Comparison of ENCODE assay signal across 1 mouse cellular context in the genomic region with DNA sequence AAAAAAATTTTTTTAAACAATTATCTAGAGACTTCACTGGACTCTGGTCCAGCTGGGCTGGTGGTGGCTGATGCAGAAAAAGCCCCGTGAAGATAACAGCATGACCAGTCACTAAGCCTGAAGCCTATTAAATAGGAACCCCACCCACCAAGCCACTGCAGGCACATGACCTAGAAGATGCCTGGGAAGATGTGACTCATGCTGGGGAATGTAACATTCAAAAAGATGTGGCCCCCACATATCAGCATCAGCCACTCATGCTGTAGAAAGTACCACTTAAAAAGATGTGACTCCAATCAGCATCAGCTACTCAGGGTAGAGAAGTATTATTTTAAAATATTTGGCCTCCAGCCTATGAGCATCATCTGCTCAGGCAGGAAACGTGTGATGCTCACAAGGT.
TF ChIP-seq lines count a peak whose summit lies in the region.

No protein-coding gene starts in this region.

TF ChIP-seq in C2C12, 6 proteins besides CTCF, POLR2A, EP300 and RAD21:
- TF ChIP-seq FOSL1 (IDR thresholded peaks at IDR 0.05; ENCODE audit: insufficient read depth, low read length, poor library complexity, severe bottlenecking): peak; percentile 23
- TF ChIP-seq MYOG (IDR thresholded peaks at IDR 0.05; ENCODE audit: control insufficient read depth, extremely low read depth, insufficient read length): no peak
- TF ChIP-seq USF1 (IDR thresholded peaks at IDR 0.05; ENCODE audit: low read depth): peak; percentile 88
- TF ChIP-seq CEBPB (IDR thresholded peaks at IDR 0.05; ENCODE audit: low read depth): no peak
